Mouse (Mus musculus) embryo, embryonic 9.5 days (tissue): Measurements from ENCODE around the gene Ruvbl2.
A peak's percentile ranks its signal among the peaks of the same experiment; 100 is the strongest.
"Not testable (repeated sequence)": the region's sequence is repeated elsewhere in the genome, so short reads cannot be mapped to it uniquely, and the experiment has no call there.

Experiments used
- DNase-seq: peaks from one replicate; pipeline ENCODE4 v3.0.0-alpha.2; 2017; ENCODE audit errors: extremely low spot score

Gene Ruvbl2

DNA sequence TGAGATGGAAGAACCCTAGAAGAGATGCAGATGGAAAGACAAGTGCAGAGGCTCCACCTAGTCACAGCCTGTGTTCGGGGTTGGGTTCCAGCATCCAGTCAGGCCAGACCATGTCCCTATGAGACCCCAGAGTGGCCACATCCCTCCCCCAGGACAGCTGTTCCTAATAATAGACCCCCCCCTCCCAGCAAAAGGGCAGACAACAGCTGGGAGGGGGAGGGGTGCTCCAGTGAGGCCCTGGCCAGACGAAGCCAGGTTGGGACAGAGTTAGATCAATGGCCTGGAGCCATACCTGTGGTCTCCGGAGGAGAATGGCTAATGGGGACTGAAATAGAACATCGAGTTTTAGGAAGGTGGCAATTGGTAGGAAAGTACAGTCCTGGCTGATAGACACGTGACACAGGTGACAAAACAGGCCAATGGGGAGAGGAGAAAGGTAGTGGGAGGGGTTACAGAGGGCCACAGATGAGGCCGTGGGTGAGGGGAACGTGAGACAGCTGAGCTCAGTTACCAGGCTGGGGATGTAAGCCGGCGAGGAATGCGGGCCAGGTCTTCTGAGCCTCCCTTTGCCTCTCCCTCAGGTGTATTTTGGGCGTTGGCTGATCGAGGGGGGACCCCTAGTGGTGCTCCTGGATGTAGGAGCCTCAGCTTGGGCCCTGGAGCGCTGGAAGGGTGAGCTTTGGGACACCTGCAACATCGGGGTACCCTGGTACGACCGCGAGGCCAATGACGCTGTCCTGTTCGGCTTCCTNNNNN, at the start of gene Ruvbl2:
Gene Ruvbl2, minus strand, starts transcription at position 576 of the 756 bp plus-strand sequence.
- DNase-seq = no peak

GRCm38 (mm10) chr7:45486761-45487415, 49.0 kb upstream of the Ruvbl2 start, which contains the start of gene Gm45808:
Gm45808 (minus strand) TSS chr7:45486811.
- no peak for DNase-seq

GRCm38 (mm10) chr7:45486158-45486557, 48.3 kb upstream of the Ruvbl2 start:
- no peak for DNase-seq

- DNase-seq = not testable (repeated sequence)
Measured at GRCm38 (mm10) chr7:45484985-45485384, 47.1 kb upstream of the Ruvbl2 start.

DNA sequence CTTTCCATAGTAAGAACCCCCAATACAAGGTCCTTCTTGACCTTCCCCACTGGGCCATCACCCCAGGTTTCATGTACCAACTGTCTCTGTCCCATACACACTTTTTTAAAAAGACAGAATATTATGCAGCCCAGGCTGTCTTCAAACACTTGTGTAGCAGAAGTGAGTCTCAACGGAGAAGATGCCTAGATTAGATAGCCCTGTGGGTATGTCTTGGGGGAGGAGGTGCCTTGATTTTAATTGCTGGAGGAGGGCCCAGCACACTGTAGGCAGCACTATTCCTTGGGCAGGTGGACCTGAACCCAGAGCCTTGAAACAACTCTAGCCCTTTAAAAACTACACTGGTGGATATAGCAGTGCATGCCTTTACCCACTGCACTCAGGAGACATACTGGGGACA, 44.3 kb upstream of the Ruvbl2 start:
- no peak for DNase-seq

GRCm38 (mm10) chr7:45481374-45481927, 43.6 kb upstream of the Ruvbl2 start, which contains the start of gene Tulp2:
Tulp2 (plus strand) TSS chr7:45481877.
- DNase-seq = no peak

- DNase-seq = not testable (repeated sequence)
Measured at GRCm38 (mm10) chr7:45480310-45480709, 42.4 kb upstream of the Ruvbl2 start.

DNA sequence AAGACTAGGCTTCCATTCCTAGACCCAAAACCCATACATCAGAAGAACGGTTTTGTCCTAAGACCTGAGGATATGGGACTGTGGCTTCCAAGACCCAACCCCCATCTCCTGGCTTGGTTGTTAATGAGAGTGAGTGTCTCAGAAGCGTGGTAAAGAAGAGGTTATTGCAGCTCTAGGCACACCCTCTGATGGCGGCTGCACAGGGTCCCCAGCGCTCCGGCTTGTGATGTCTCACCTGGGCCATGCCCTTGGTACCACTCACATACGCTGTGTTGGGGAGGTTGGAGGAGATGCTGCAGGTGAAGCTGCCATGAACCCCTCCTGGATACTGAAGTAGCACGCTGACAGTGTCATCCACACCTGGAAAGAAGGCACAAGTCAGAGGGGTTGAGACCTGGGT, 40.9 kb upstream of the Ruvbl2 start:
- DNase-seq = no peak

- DNase-seq = no peak
Measured at GRCm38 (mm10) chr7:45477003-45477402, 39.1 kb upstream of the Ruvbl2 start.

DNA sequence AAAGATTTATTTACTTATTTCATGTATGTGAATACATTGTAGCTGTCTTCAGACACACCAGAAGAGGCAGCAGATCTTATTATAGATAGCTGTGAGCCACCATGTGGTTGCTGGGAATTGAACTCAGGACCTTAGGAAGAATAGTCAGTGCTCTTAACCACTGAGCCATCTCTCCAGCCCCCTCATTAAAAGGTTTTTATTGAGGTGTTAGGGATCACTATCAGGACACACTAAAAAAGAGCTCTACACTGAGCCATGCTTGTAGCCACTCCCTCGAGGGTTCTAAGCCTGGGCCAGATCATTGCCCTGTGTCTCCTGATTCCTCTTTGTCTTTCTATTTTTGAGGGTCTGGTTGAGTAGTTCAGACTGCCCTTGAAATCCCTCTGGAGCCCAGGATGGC, 38.6 kb upstream of the Ruvbl2 start:
- no peak for DNase-seq

GRCm38 (mm10) chr7:45475291-45475969, 37.5 kb upstream of the Ruvbl2 start:
- no peak for DNase-seq

GRCm38 (mm10) chr7:45470869-45471268, 33.0 kb upstream of the Ruvbl2 start:
- DNase-seq = peak; percentile 64

DNA sequence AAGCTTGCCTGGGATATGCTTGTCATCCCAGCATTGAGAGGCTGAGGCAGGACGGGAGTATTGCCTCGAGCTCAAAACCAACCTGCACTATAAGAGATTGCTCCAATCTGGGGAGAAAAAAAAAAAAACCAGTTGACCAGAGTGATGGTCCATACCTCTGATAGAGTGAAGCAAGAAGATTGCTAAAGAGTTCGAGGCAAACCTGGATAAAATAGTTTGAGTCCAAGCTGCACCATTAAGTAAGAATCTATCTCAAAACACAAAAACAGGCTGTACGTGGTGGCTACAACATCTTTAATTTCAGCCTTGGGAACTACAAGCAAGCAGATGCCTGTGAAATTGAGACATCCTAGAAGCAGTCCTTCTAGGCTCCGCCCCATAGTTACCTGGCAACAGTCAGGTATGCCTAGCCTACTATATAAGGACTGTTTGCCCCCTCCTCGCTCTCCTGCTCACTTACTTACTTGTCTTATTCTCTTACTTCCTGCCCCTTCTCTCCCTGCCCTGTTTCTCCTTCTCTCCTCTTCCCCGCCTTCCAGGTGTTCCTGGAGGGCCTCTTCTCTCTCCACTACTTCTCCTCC, 29.3 kb upstream of the Ruvbl2 start:
- no peak for DNase-seq

GRCm38 (mm10) chr7:45466283-45467089, 28.6 kb upstream of the Ruvbl2 start, which contains the start of gene Bax:
Bax (minus strand) TSS chr7:45466898.
- peak; percentile 93 for DNase-seq

DNA sequence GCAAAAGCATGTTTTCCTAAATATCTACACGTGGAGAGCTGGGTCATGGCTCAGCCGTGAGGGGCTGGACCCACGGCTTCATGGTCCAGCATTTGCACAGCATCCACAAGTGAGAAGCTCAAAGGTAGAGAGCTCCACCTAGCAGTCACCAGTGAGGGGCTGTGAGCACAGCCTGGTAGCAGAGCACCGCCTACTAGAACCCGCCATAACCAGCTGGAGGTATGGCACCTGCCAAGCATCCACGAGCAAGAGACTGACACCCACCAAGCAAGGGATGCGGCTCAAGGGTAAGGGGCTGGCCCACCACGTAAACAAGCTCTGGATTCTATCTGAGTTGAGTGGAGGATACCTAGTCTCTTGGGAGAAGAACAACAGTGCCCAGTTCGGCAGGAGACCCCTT, 27.7 kb upstream of the Ruvbl2 start:
- DNase-seq = no peak

GRCm38 (mm10) chr7:45465112-45465511, 27.2 kb upstream of the Ruvbl2 start:
- no peak for DNase-seq

DNA sequence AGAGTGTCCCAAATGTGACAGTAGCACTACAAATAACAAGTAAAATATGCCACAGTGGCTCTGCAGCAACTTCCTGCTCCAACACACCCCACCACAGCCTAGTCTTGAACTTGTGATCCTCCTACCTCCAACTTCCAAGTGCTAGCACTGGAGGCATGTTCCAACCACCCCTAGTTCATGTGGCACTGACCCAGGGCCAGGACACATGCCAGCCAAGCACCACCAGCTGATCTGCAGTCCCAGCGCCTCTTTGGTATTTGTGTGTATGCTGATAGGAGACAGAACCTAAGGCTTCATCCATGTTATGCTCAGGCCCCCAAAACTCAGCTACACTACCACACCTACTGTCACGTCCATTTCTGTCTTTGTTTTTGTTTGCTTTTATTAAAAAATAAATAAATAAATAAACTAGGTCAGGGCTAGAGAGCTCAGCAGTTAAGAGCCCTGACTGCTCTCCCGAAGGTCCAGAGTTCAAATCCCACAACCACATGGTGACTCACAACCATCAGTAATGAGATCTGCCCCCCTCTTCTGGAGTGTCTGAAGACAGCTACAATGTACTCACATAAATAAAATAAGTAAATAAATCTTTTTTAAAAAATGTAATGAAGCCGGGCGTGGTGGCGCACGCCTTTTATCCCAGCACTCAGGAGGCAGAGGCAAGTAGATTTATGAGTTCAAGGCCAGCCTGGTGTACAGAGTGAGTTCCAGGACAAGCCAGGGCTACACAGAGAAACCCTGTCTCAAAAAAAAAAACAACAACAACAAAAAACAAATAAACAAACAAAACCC, 26.3 kb upstream of the Ruvbl2 start:
- DNase-seq = no peak

DNA sequence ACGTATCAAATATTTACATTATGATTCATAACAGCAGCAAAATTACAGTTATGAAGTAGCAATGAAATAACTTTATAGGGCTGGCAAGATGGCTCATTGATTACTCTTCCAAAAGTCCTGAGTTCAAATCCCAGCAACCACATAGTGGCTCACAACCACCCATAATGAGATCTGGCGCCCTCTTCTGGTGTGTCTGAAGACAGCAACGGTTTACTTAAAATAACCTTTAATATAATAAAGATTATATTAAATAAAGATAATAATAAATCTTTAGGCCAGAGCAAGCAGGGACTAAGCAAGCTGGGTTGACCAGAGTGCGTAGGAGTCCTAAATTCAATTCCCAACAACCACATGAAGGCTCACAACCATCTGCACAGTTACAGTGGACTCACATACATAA, 25.0 kb upstream of the Ruvbl2 start:
- DNase-seq = not testable (repeated sequence)

GRCm38 (mm10) chr7:45462325-45462724, 24.4 kb upstream of the Ruvbl2 start:
- no peak for DNase-seq

- no peak for DNase-seq
Measured at GRCm38 (mm10) chr7:45461781-45462180, 23.9 kb upstream of the Ruvbl2 start.
